Mouse (Mus musculus): ENCODE results near the gene Ccr9.

Gene Ccr9

GRCm38 (mm10) chr9:123806267-123806666, 128.0 kb downstream of the Ccr9 start, which contains the start of gene Cxcr6:
TSS of gene Cxcr6 (plus strand) at chr9:123806475.
- no peak for DNase-seq

DNA sequence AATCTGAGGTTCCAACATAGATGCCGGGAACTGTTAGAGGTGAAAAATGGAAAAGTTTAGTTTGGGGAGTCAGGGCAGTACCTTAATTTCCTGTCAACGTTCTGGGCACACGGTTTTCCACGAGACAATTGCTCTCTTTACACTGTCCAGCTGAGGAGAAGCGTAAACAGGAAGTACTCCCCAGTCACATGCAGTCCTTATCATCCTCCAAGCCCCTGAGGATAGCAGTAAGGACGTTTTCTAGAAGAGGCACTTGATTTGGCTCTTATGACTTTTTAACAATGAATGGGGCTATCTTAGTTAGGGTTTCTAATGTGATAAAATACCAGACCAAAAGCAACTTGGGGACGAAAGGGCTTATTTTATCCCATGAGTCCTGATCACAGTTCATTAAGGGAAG, 130.3 kb downstream of the Ccr9 start:
- DNase-seq: no peak

DNA sequence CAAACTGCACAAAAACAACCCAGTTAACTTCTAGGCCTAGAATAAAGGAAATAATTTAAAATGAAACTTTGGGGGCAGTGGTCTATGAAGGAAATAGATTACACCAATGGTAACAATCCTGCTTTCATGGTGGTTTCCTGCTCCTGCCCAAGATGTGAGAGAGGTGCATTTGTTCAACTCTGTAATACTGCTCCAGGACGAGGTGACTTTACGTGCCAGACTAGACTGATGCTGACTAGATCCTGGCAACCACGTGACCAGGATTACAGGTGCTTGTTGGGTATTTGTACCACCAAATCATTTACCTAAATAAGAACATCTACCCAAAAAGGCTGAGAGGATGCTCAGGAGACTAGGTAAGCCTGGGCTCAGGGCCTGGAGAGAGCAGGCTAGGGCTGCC, 133.6 kb downstream of the Ccr9 start:
- no peak for DNase-seq

DNA sequence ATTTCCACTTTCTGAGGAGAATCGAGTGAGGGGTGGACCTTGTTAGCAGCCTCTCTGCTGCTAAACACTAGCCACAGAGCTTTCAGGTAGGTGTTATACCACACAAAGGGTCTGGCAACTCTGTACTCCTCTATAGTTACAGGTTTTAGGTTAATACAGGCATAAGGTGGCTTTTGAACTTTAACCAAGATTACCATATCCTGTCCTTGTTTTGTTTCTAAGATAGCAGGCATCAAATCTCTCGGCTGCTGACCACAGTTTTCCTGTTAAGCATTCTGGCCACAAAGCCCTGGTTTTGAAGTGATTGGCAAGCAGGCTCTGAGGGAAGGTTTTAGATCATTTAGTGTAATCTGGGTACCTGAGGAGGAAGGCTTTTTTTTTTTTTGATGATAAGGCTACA, 136.1 kb downstream of the Ccr9 start:
- DNase-seq: no peak

- peak; percentile 61 for DNase-seq
These were observed 136.6 kb downstream of the Ccr9 start for GRCm38 (mm10) chr9:123814821-123815220.

DNA sequence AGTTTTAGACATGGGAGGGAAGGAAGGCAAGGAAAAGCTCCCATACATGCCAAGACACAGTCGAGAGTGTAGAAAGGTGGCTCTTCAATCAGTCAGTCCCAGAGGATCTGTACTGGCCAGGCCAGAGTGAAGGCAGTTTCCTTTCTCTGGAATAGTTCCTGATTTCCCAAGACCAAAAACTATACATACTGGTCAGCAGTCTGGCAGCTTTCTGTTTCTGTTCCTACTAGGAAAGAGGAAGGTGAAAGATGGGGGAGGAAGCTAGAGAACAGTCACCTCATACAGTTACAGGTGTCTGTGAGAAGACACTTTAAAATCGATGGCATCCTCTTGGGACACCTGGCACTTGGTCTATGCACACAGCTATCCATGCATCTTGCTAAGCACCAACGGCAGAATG, 137.2 kb downstream of the Ccr9 start:
- no peak for DNase-seq

DNA sequence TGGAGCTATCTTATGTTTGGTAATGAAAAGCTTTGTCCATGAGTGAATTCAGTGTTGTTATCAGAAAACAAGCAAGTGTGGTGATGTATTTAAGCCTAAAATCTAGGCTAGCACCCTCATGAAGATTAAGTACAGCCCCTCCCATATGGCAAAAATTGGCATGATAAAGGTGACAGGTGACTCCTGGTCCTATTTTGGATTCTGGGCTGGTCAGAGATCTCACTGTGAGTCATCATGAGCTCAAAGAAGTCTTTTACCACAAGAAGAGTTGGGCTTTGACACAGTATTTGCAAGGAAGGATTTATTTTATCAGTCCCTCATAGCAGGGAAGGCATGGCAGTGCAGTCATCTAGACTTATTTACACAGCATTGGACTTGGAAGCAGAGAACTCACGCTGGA, 137.8 kb downstream of the Ccr9 start:
- DNase-seq: peak; percentile 25

- no peak for DNase-seq
These were observed 140.4 kb downstream of the Ccr9 start for GRCm38 (mm10) chr9:123818601-123819000.

GRCm38 (mm10) chr9:123826631-123827030, 148.4 kb downstream of the Ccr9 start:
- no peak for DNase-seq

- DNase-seq: peak; percentile 93
These were observed 150.7 kb downstream of the Ccr9 start for GRCm38 (mm10) chr9:123828916-123829315.
